Mouse (Mus musculus) midbrain, embryonic 12.5 days (tissue): ENCODE measurements around the gene Jak1. TPM values are rescaled to one million over a fixed set of nuclear protein-coding genes. Genes with fewer than 3 reads are reported as not detected.

Source experiments
- ATAC-seq: fragments of 200-750 bp; cut with Nextera tagmentation; 2 replicates; pipeline ENCODE4 v1.8.0; 2017; ENCODE audit warnings: low read depth, moderate TSS enrichment, moderate library complexity; ENCODE audit not compliant: low FRiP score
- H3K27ac ChIP-seq: fragments of 300-500 bp; sonication (generic); replicated peaks from 2 replicates; pipeline ENCODE4 v1.5.1; 2016; ENCODE audit warnings: mild to moderate bottlenecking
- H3K27me3 ChIP-seq: fragments of 300-500 bp; sonication (generic); 2 replicates; pipeline ENCODE4 v1.6.1; 2016; ENCODE audit warnings: mild to moderate bottlenecking
- H3K36me3 ChIP-seq: fragments of 300-500 bp; sonication (generic); 2 replicates; pipeline ENCODE4 v1.6.1; 2016
- H3K4me1 ChIP-seq: fragments of 300-500 bp; sonication (generic); 2 replicates; pipeline ENCODE4 v1.6.1; 2016
- H3K4me2 ChIP-seq: fragments of 300-500 bp; sonication (generic); replicated peaks from 2 replicates; pipeline ENCODE4 v1.6.1; 2016; ENCODE audit warnings: mild to moderate bottlenecking, moderate library complexity
- H3K4me3 ChIP-seq: fragments of 300-500 bp; sonication (generic); 2 replicates; pipeline ENCODE4 v1.5.1; 2016; ENCODE audit warnings: mild to moderate bottlenecking
- H3K9ac ChIP-seq: fragments of 300-500 bp; sonication (generic); replicated peaks from 2 replicates; pipeline ENCODE4 v1.6.1; 2016; ENCODE audit warnings: mild to moderate bottlenecking, moderate library complexity
- H3K9me3 ChIP-seq: fragments of 300-500 bp; sonication (generic); 2 replicates; pipeline ENCODE4 v1.6.1; 2016; ENCODE audit warnings: mild to moderate bottlenecking
- WGBS: fragments of 180-500 bp; shearing (Covaris S2); methylation state at CpG from one replicate; pipeline ENCODE4 v1.1.7; 2016; 5-methylcytosine and 5-hydroxymethylcytosine counted together
- polyA plus RNA-seq: library from polyadenylated mRNA; unstranded; fragments of >200 nt; fragmentation: Nextera tagmentation; extraction: Ambion mirVana; gene quantifications from 2 replicates; pipeline ENCODE4 v1.2.1, GENCODE M21; 2016

The Jak1 gene
- polyA plus RNA-seq, 1 experiment from 2014 or later = 52.6 TPM

DNA sequence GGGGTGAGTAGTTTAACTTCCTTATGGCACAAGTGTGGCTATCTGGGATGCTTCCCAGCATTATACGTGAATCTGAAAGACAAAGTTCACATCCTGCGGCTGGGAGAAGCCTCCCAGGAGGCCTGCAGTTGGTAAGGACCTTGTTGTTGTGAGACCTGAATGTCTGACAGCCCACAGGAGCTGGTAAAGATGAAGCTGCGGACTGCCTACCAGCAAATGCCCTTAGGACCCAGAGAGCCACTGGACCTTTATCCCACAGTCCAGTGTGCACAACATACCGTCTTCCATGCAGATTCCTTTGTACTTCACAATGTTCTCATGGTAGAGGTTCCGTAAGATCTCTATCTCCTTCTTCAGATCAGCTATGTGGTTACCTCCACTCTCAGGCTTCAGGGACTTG lies 107.6 kb downstream of the Jak1 start:
- H3K27ac ChIP-seq = no peak overlapping the region
- H3K9me3 ChIP-seq = no peaks in the 10 kb centered on the region
- H3K4me1 ChIP-seq = no peaks in the 10 kb centered on the region
- ATAC-seq = no peak
- no peaks in the 10 kb centered on the region for H3K27me3 ChIP-seq
- H3K4me2 ChIP-seq = no peak overlapping the region
- no peak overlapping the region for H3K4me3 ChIP-seq
- 91% methylated on average over 5 of the region's 5 CpGs for whole genome bisulfite sequencing
- peaks cover 36% of the 10 kb centered on the region for H3K36me3 ChIP-seq
- no peak overlapping the region for H3K9ac ChIP-seq

DNA sequence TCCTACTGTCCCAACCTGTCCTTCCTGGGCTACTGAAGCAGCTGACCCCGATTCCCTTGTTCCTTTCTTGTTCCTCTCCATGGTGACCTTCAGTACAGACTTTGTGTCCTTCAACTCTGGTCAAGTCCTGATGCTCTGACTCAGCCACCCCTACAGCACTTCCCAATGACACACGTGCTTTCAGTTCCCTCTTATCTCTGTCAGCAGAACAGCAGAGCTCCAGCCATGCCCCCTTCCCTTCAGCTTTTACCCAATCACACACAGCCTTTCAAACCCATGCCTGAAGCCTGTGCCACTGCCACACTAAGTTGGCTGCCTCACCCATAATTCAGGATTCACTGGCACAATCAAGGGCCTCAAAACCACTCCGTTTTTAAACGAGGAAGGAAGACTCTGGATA lies 109.5 kb downstream of the Jak1 start:
- Histone ChIP-seq H3K27me3 (no peaks in the 10 kb centered on the region), H3K4me2 (no peak overlapping the region), H3K9me3 (no peaks in the 10 kb centered on the region), H3K27ac (no peak overlapping the region), H3K36me3 (peaks cover 40% of the 10 kb centered on the region), H3K4me3 (no peak overlapping the region), H3K9ac (no peak overlapping the region), H3K4me1 (no peaks in the 10 kb centered on the region)
- ATAC-seq = no peak
- 83% methylated on average over 4 of the region's 4 CpGs for WGBS

GRCm38 (mm10) chr4:101146891-101147655 lies 118.0 kb downstream of the Jak1 start:
- Histone ChIP-seq H3K4me1 (peaks cover 4% of the 10 kb centered on the region; the same call in 1 of the 2 replicates), H3K27me3 (no peaks in the 10 kb centered on the region), H3K9me3 (no peaks in the 10 kb centered on the region), H3K9ac (no peak overlapping the region), H3K36me3 (peaks cover 15% of the 10 kb centered on the region), H3K4me3 (no peak overlapping the region), H3K27ac (no peak overlapping the region), H3K4me2 (no peak overlapping the region)
- WGBS = 90% methylated on average over 11 of the region's 11 CpGs
- ATAC-seq = no peak

DNA sequence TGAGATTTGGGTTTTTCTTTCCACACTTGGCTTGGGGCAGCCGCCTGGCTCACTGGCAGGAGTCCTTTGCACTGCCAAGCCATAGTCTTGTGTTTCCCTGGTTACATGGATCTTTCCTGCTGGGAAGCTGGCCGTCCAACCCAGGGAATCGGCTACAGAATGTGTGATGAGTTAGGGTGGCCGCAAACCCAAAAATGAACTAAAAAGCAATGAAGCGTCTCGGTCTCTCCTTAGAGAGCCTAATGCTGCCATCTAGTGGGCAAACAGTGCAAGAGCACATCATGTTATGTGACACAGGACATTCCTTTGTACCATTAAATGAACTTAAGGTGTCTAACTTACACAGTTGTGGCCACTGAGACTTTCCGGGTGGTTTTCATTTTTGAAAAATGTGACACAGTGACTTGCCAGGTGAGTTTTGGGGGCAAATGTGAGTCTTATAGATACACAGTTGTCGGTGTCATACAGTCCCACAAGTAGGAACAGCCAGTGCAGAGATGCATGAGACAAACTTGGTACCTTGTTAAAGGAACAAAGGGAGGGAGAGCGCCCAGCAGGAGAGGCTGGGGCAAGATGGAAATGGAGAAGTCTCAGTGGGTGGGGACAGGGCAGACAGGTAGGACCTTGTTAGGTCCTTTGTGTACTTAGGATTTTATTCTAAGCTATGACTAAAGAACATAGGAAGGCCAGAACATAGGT lies 118.9 kb downstream of the Jak1 start:
- Histone ChIP-seq H3K9ac (no peak overlapping the region), H3K27me3 (no peaks in the 10 kb centered on the region), H3K9me3 (no peaks in the 10 kb centered on the region), H3K27ac (no peak overlapping the region), H3K4me2 (peak overlapping the region; percentile 28; the same call in 1 of the 2 replicates), H3K4me1 (peaks cover 4% of the 10 kb centered on the region; the same call in 1 of the 2 replicates), H3K4me3 (no peak overlapping the region), H3K36me3 (peaks cover 10% of the 10 kb centered on the region; the same call in 1 of the 2 replicates)
- ATAC-seq = peak; percentile 52
- 27% methylated on average over 9 of the region's 9 CpGs for WGBS

DNA sequence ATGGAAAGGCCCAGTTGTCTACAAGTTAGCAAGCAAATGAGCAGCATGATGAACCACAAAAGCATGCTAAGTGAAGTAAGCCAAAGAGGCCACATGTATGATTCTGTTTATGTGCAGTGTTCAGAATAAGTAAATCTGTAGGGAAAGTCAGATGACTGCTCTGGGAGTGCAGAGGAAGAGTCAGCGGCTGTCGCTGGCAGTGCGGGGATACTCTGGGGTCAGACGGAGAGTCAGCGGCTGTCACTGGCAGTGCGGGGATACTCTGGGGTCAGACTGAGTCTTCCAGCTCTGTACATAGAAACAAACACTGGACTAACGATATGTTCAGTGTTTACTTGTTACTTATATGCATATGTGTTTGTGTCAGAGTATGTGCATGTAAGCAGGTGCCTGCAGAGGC lies 120.3 kb downstream of the Jak1 start:
- Histone ChIP-seq H3K36me3 (peaks cover 2% of the 10 kb centered on the region; the same call in 1 of the 2 replicates), H3K4me2 (no peak overlapping the region), H3K4me3 (no peak overlapping the region), H3K27me3 (no peaks in the 10 kb centered on the region), H3K4me1 (peaks cover 4% of the 10 kb centered on the region; the same call in 1 of the 2 replicates), H3K9ac (no peak overlapping the region), H3K27ac (no peak overlapping the region), H3K9me3 (no peaks in the 10 kb centered on the region)
- ATAC-seq = no peak
- 68% methylated on average over 7 of the region's 7 CpGs for WGBS

DNA sequence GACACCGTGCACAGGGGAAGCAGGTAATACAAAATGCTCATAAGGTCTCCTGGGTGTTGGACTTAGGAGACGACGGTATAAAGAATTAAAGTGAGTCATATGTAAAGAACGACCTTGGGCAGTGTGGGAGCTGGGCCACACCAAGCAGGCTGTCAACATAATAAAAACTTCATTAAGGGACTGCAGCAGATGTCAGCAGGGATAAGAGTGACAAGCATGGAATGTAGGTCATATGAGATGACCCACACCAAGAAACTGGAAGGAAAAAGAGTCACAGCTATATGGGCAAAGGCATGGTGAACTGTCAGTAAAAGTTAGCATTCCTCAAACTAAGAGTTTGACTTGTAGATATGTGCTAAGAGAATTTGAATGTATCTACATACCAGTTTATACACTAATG lies 120.7 kb downstream of the Jak1 start:
- H3K36me3 ChIP-seq = peaks cover 2% of the 10 kb centered on the region; the same call in 1 of the 2 replicates
- H3K27ac ChIP-seq = no peak overlapping the region
- no peak overlapping the region for H3K4me2 ChIP-seq
- no peaks in the 10 kb centered on the region for H3K9me3 ChIP-seq
- 55% methylated on average over 4 of the region's 4 CpGs for WGBS
- ATAC-seq = no peak
- H3K27me3 ChIP-seq = no peaks in the 10 kb centered on the region
- peaks cover 4% of the 10 kb centered on the region; the same call in 1 of the 2 replicates for H3K4me1 ChIP-seq
- no peak overlapping the region for H3K9ac ChIP-seq
- no peak overlapping the region for H3K4me3 ChIP-seq

GRCm38 (mm10) chr4:101143901-101144300 lies 121.2 kb downstream of the Jak1 start:
- no peak overlapping the region for H3K27ac ChIP-seq

GRCm38 (mm10) chr4:101141768-101142167 lies 123.3 kb downstream of the Jak1 start:
- H3K27ac ChIP-seq = no peak overlapping the region
- H3K4me1 ChIP-seq = peaks cover 4% of the 10 kb centered on the region; the same call in 1 of the 2 replicates
- no peaks in the 10 kb centered on the region for H3K36me3 ChIP-seq
- no peak for ATAC-seq
- no peak overlapping the region for H3K4me2 ChIP-seq
- no peak overlapping the region for H3K9ac ChIP-seq
- WGBS = 88% methylated on average over 5 of the region's 5 CpGs
- no peaks in the 10 kb centered on the region for H3K27me3 ChIP-seq
- no peaks in the 10 kb centered on the region for H3K9me3 ChIP-seq
- no peak overlapping the region for H3K4me3 ChIP-seq

More at GRCm38 (mm10) chr4:101143901-101144300, 121.2 kb downstream of the Jak1 start:
- H3K9me3 ChIP-seq = no peaks in the 10 kb centered on the region
- no peak overlapping the region for H3K9ac ChIP-seq
- H3K4me2 ChIP-seq = no peak overlapping the region
- WGBS = 74% methylated on average over 4 of the region's 4 CpGs
- no peak for ATAC-seq
- H3K4me1 ChIP-seq = peaks cover 4% of the 10 kb centered on the region; the same call in 1 of the 2 replicates
- H3K36me3 ChIP-seq = peaks cover 2% of the 10 kb centered on the region; the same call in 1 of the 2 replicates
- H3K4me3 ChIP-seq = no peak overlapping the region
- no peaks in the 10 kb centered on the region for H3K27me3 ChIP-seq

DNA sequence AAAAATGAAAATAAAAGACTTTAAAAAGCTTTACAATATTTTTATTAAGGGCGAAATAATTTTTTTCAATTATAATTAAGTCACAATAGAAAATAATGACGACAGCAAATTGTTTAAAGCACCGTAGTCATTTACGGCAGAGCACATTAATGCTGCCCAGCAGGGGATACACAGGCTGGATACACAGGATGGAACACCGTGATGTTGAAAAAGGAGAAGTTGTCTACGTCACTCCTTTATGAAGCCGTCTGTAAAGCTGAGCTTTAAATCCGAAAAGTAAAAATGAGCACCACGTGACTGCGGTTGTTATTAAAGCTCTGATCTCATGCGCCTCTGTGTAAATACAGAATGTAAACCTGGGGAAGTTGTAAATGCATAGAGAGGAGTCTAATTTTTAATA lies 127.1 kb downstream of the Jak1 start:
- H3K9me3 ChIP-seq = no peaks in the 10 kb centered on the region
- WGBS = 86% methylated on average over 11 of the region's 11 CpGs
- H3K4me2 ChIP-seq = no peak overlapping the region
- H3K4me3 ChIP-seq = no peak overlapping the region
- no peaks in the 10 kb centered on the region for H3K27me3 ChIP-seq
- H3K4me1 ChIP-seq = no peaks in the 10 kb centered on the region
- ATAC-seq = no peak
- H3K36me3 ChIP-seq = no peaks in the 10 kb centered on the region
- H3K27ac ChIP-seq = no peak overlapping the region
- no peak overlapping the region for H3K9ac ChIP-seq

- no peak overlapping the region for H3K4me2 ChIP-seq
- WGBS = 92% methylated on average over 14 of the region's 14 CpGs
- H3K36me3 ChIP-seq = no peaks in the 10 kb centered on the region
- no peak for ATAC-seq
- no peaks in the 10 kb centered on the region for H3K9me3 ChIP-seq
- no peak overlapping the region for H3K27ac ChIP-seq
- H3K4me3 ChIP-seq = no peak overlapping the region
- no peaks in the 10 kb centered on the region for H3K4me1 ChIP-seq
- H3K27me3 ChIP-seq = no peaks in the 10 kb centered on the region
- no peak overlapping the region for H3K9ac ChIP-seq
Observed at GRCm38 (mm10) chr4:101135909-101136308, 129.2 kb downstream of the Jak1 start.

DNA sequence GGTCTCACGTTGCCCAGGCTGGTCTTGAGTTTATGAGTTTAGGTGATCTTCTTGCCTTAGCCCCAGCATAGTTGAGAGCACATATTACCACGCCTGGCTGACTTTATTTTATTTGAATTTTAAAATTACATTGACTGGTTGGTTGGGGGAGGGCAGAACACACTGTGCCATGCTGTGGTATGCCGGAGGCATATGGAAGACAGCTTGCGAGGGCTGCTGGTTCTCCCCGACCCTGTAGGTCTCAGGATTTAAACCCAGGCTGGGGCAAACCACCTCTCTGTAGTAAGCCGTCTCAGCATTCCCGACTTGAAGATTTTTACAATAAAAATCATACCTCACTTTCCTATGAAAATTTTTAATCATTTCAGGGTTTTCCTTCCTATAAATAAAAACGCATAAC lies 130.1 kb downstream of the Jak1 start:
- no peaks in the 10 kb centered on the region for H3K9me3 ChIP-seq
- no peaks in the 10 kb centered on the region for H3K36me3 ChIP-seq
- no peak for ATAC-seq
- H3K4me3 ChIP-seq = no peak overlapping the region
- H3K4me2 ChIP-seq = no peak overlapping the region
- no peaks in the 10 kb centered on the region for H3K4me1 ChIP-seq
- no peaks in the 10 kb centered on the region for H3K27me3 ChIP-seq
- H3K27ac ChIP-seq = no peak overlapping the region
- 84% methylated on average over 8 of the region's 8 CpGs for WGBS
- no peak overlapping the region for H3K9ac ChIP-seq

DNA sequence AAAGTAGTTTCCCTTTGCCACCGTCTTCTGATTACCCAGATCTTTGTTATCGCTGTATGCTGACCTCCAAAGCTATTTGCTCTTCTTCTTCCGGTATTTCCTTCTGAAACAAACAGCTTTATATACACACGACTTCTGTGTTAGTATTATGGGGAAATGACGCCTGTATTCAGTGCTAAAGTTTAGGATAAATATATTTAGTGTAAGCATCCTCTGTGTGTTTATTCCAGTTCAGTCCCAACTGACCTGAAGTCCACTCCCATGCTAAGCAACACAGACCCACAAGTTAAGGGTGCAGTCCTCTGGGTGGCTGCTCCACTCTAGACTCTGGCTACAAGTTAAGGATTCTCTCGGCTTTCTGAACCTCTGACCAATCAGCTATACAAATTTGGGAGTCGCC lies 144.1 kb downstream of the Jak1 start:
- Histone ChIP-seq H3K9me3 (no peaks in the 10 kb centered on the region), H3K27ac (no peak overlapping the region), H3K4me1 (no peaks in the 10 kb centered on the region), H3K36me3 (peaks cover 19% of the 10 kb centered on the region; the same call in 1 of the 2 replicates), H3K4me2 (no peak overlapping the region), H3K9ac (no peak overlapping the region), H3K27me3 (no peaks in the 10 kb centered on the region), H3K4me3 (no peak overlapping the region)
- 90% methylated on average over 7 of the region's 7 CpGs for WGBS
- no peak for ATAC-seq
